Mouse (Mus musculus) brain, adult 2 months (tissue): ENCODE results near the gene Rhpn2.
"Not testable (repeated sequence)": the region's sequence is repeated elsewhere in the genome, so short reads cannot be mapped to it uniquely, and the experiment has no call there.

Experiments
- DNase-seq: peaks from one replicate; pipeline ENCODE4 v3.0.0; 2011; ENCODE audit warnings: low read depth, low spot score

The Rhpn2 gene

GRCm38 (mm10) chr7:35333692-35334526 lies at the start of gene Rhpn2:
Rhpn2 (plus strand) TSS chr7:35334170.
- peak; percentile 99 for DNase-seq

GRCm38 (mm10) chr7:35293464-35293863 lies 40.5 kb upstream of the Rhpn2 start:
- no peak for DNase-seq

DNA sequence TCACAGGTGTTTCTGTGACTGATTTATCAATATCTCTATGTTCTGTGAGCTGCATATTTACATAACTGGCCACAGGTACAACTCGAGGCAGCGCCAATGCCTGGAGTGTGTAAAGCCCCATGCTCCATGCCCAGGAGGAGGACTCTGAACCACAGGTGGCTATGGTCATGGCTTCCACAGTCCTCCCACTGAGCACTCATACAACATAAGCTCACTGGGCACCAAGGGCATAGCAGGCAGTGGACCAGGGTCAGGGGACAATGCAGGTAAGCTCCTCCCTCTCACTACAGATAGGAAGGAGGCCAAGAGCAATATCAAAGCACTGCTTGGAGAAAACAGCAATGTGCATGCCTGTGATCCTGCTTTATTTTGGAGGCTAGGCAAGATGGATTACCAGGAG lies 38.3 kb upstream of the Rhpn2 start:
- DNase-seq: no peak

DNA sequence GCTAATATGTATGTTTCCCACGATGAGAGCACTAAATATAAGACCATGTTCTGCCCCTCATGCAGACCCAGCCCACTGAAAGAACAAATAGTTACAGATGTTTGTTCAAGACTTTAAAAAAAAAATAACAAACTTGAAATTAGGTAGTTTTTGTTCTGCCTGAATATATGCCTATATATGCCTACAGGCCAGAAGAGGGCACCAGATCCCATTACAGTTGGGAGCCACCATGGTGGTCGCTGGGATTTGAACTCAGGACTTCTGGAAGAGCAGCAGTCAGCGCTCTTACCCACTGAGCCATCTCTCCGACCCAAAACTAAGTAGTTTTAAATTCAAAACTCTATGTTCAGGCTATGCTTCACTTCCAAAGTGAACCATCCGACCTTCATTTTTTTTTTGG lies 36.1 kb upstream of the Rhpn2 start:
- DNase-seq: no peak

DNA sequence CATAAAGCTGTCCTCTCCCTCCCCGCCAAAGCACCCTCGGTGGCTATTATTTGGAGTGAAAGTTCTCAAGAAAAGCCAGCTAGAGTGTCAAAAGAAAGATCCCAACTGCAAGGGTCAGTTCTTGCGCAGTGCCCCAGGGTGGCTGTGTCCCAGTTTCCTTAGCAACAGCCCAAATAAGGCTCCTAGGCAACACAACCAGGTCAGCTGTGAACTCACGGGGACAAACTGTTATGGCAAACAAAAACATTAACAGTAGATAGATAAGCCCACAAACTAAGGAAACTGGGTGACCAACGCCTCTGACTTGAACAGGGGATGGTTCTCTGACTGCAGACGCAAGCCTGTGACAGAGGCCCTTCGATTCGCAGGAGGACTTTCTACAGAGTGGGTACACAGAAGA lies 34.3 kb upstream of the Rhpn2 start:
- DNase-seq: peak; percentile 43

GRCm38 (mm10) chr7:35300792-35301191 lies 33.2 kb upstream of the Rhpn2 start:
- no peak for DNase-seq

- no peak for DNase-seq
Observed at GRCm38 (mm10) chr7:35311214-35311613, 22.8 kb upstream of the Rhpn2 start.

- DNase-seq: no peak
Observed at GRCm38 (mm10) chr7:35314156-35314555, 19.8 kb upstream of the Rhpn2 start.

DNA sequence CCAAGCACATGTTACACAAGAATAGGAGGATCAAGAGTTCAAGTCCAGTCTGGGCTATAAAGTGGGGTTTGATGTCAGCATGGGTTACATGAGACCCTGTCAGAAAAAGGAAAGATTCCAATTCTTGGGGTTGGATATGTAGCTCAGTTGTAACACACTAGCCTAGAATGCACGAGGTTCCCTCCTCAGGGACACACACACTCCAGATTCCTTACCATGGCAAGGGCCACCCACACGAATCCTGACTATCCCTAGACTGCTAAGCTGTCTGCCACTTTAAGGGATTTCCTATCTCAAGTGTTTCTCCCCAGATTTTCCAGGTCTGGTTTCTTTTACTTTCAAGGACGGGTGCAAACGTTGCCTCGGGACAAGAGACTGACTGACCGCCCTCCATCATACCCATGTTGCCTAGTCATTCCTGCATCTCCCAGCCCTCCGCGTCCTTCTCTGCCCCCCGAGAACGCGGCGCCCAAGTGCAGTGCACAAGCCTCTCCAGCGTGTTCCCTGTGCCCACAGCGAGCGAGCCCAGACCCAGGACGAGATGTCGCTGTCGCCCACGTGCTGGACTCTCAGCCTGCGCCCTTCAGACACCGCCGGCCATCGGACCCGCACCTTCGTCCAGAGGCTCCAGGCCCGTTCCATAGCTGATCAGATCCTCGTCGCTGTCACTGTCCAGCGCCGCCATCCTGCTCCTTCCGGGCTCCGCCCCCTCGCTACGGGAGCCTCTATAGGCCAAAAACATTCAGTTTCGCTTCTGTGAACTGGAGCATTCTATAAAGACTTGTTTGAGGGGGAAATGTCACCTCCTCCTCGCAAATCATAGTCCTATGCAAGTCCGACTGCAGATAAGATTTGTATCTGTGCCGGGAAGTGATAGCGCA lies 16.0 kb upstream of the Rhpn2 start, which contains the start of gene Gpatch1:
TSS of gene Gpatch1 (minus strand) at position 712 of the 881 bp plus-strand sequence.
- peak; percentile 96 for DNase-seq

GRCm38 (mm10) chr7:35319221-35319620 lies 14.7 kb upstream of the Rhpn2 start:
- DNase-seq: not testable (repeated sequence)

DNA sequence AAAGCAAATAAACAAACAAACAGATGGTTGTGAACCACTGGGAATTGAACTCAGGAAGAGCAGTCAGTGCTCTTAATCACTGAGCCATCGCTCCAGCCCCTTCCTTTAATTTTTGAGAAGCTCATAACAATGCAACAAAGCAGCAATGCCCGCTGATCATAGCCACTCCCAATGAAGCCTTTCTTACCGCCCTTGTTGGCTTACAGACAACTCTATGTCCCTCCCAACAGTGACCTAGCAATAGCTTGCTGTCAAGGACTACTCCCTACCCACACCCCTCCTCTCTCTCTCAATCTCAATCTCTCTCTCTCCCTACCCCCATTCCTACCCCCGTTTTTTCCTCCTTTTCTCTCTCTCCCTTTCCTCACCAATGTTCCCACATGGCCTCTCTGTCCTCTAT lies 14.2 kb upstream of the Rhpn2 start:
- peak; percentile 19 for DNase-seq

DNA sequence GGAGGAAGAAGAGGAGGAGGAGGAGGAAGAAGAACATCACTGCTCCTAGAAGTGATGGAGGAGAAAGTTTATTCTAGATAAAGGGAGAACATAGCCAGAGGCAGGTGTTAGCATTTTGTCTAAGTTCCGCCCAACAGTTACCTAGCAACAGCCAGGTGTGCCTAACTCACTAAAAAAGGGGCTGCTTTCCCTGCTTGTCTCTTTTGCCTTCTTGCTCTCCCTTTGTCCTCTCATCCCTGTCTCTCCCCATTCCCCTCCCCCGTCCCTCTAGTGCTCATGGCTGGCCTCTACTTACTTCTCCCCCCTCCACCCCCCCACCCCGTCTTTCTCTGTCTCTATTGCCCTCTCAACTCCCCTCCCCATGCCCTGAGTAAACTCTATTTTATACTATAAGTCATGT lies 11.8 kb upstream of the Rhpn2 start:
- no peak for DNase-seq

DNA sequence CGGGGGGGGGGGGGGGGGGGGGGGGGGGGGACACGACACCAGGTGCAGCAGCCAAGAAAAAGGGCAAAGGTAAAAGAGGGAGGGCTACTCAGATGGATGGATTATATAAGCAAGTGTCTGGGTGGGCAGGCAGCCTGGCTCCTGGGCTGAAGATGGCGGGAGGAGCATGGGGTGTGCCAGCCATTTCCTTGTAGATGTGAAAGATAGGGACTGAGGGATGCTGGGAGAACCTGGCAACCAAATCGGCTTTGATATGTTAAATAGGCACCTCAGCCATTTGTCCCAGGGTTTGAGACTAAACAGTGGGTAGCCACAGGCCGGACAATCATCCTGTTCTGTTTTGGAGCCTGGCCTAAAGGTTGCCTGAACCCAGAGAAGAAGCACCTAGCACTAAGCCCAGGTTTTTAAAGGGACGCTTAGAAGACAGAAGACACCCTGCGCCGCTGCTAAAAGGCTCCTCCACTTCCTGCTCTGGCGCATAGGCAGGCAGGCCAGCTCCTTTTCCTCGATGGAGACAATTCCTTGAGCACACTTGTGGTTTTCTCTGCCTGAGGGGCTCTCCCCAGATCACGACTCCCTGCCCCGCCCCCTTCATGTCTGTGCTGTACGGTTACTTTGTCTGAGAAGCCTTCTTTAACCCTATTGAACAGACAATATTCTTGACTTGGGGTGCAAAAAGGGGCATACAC lies 11.1 kb upstream of the Rhpn2 start:
- peak; percentile 20 for DNase-seq

DNA sequence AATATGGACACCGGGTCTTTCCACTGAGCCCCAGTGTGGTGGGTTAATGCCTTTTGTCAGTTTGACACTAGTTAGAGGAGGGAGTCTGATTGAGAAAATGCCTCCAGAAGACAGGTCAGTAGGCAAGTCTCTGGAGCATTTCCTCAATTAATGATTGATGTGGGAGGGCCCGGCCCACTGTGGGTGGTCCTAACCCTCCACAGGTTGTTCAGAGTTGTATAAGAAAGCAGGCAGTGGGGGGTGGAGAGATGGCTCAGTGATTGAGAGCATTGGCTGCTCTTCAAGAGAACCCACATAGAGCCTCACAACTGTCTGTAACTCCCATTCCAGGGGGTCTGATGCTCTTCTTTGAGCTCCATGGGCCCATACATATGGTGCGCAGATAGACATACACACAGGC lies 2.4 kb upstream of the Rhpn2 start:
- no peak for DNase-seq

- DNase-seq: peak; percentile 83
Observed at GRCm38 (mm10) chr7:35333231-35333651, 729 bp upstream of the Rhpn2 start.

DNA sequence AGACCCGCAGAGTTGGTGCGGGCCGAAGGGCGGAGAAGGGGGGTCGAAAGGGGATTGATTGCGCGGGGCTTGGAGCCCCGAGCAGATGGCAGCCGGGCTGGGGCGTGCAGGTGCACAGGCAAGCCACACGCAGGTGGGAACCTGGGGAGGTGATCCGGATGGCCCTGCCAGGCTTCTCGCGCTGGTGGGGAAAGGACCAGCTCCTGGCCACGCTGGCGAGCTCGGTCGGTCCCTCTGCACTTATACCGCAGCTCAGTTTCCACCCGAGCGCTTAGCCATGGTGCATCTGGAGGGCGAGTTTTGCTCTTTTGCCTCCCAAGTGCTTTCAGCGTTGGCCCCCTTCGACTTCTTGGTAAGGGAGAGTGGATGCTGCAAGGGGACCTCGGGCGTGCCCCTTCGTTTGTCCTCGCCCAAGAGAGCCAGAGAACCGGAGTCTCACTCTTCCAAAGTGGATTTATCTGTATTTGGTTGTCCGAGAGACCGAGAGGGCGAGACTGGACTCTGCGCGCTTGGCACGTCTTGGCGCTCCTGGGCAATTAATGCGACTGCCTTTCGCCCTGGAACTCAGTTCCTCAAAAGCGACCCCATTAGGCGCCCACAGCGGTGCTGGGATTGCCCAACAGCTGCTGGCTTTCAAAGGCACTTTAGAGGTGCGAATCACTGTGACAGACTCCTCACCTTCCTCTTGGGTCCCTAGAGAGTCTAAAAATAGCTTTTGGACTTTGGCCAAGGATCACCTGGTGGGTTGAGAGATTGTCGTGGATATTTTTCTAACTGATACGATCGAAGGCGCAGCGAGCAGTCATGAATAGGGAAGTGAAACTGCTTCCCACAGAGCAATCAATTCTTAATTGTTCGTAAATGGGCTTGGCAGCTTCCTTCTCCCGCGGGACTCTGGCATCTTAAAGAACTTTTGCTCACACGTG lies 820 bp downstream of the Rhpn2 start:
- DNase-seq: peak; percentile 24

DNA sequence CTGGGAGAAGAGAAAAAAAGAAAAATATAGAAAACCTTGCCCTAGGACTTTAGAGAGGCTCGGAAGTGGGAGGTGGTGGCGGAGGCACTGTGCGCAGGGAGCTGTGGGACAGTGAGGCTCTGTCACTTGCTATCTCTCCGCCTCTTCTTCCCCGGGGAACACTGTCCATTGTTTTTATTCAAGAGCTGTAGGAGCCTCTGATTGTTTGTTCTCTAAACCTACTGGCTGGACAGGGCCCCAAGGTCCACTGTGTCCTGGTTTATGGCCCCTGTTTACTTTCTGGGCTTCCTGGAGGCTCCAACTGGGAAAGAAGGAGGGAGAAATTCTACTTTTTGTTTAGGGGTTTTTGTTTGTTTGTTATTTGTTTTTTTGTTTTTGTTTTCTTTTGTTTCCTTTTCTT lies 6.2 kb downstream of the Rhpn2 start:
- peak; percentile 78 for DNase-seq

DNA sequence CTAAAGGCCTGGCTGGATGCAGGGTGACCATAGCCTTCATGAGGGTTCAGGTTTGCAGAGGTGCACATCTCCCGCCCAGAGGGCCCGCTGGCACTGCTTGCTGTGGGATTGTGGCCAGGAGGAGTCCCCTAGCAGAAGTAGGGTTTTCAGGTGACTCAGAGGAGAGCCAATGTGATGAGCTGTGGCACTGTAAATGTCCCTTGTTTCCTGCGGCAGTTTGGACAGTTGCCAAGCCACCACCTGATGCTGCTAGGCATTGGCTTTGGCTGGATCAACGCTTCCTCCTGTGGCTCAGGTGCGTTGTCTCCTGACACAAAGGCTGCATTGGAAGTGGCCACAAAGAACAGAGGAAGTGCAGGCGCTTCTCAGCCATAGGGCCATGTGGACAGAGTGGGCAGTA lies 7.3 kb downstream of the Rhpn2 start:
- DNase-seq: peak; percentile 36

- DNase-seq: peak; percentile 63
Observed at GRCm38 (mm10) chr7:35342498-35342897, 8.5 kb downstream of the Rhpn2 start.

DNA sequence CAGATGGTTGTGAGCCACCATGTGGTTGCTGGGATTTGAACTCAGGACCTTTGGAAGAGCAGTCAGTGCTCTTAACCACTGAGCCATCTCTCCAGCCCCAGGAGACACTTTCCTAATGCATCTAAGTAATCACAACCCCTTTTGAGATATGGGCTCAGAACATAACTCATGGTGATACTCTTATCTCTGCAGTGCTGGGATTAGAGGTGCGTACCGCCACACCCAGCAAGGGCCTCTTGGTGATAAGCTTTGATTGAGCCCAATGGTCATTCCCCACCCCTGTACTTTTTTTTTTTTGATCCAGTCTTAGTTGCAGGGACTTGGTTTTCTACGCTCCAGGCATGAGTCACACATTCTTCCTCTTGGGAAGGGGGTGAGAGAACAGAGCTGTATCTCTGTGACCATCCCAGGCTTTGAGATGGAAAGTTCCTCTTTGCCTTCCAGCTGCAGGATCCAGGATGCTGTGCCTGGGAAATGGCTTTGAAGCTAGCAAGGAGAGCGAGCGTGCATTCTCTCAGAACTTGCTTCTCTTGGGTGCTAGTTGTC lies 10.9 kb downstream of the Rhpn2 start:
- no peak for DNase-seq
